In the genomic region with DNA sequence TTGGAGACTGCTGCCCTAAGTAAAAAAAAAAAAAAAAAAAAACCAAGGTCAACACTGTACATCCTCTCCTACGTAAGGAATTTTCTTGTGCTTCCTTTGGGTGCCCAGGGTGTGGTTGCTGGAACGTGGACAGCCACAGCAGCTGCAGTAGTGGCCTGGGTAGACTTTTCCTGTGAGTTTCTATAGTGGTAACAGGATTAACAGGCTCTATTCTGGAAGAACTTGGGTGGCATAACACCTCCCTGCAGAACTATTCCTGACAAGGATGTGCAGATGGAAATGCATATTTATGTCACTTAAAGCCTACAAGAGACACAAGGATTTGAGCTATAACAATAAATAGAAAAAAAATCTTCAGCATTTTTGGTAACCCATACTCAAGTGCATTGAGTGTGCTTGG, we compare ENCODE assay signal across 14 mouse cellular contexts.
DNase-seq lines count a peak whose midpoint lies in the region.
"Had no signal": no experiment of that assay in that cellular context is flagged by ENCODE, and none has a peak within 500 bp of the region (broad histone marks: within the 10 kb centered on the region; RNA-seq: fewer than 3 reads in every experiment).

No protein-coding gene starts in this region.

- intact Hi-C loops in left cerebral cortex, postnatal 25 days (cut with DNase I) = loop anchor here (1.0 to 10.0 kb wide), 5 partner anchors 26 to 1346 kb away; no protein-coding TSS in a partner anchor

- DNase-seq in layer of hippocampus, adult 9-11 months = peak; percentile 32
- DNase-seq in layer of hippocampus, postnatal 36 days = no peak
- peak; percentile 27 to 59 for DNase-seq in frontal cortex, postnatal 10 days (ENCODE audit: low spot score in 2 of 2)
- peak; percentile 32 to 96 for DNase-seq in left cerebral cortex, postnatal 25 days (ENCODE audit: low spot score in 2 of 2)
- peak; percentile 46 to 84 for DNase-seq in right cerebral cortex, postnatal 36 days (ENCODE audit: low spot score in 2 of 2)
- no peak for DNase-seq in adrenal gland, postnatal 36 days
- DNase-seq in cerebellum, postnatal 4 days (ENCODE audit: low spot score in 2 of 2) = no peak
- DNase-seq: cerebellum, adult 11-12 months; cerebellum, postnatal 10 days; gastrocnemius, postnatal 14 days; heart, adult 11 months; heart, postnatal 14 days; kidney, postnatal 25 days; thymus, adult 2 months had no signal

Comparison
In these comparisons a context has a peak if more than half of its experiments do, and no peak if none do; other contexts are left out.
1. DNase-seq: peak in layer of hippocampus, adult 9-11 months (single experiment), frontal cortex, postnatal 10 days (2 of 2), left cerebral cortex, postnatal 25 days (2 of 2) and right cerebral cortex, postnatal 36 days (2 of 2); none in layer of hippocampus, postnatal 36 days (0 of 2), adrenal gland, postnatal 36 days (0 of 2) and cerebellum, postnatal 4 days (0 of 2).